Mouse (Mus musculus) liver, embryonic 14.5 days (tissue): Measurements from ENCODE around the gene Olfr874. TPM values are rescaled to one million over a fixed set of nuclear protein-coding genes. Genes with fewer than 3 reads are reported as not detected.

Source experiments
- ATAC-seq: fragments of 200-750 bp; cut with Nextera tagmentation; 2 replicates; pipeline ENCODE4 v1.8.0; 2017; ENCODE audit warnings: moderate number of reproducible peaks, mild to moderate bottlenecking, moderate library complexity; ENCODE audit not compliant: insufficient read depth
- DNase-seq, 3 experiments: peaks; one replicate each; pipeline ENCODE4 v3.0.0-alpha.2; 2012 to 2013; ENCODE audit warnings: low read depth in 3 of 3, low spot score in 3 of 3
- H3K27ac ChIP-seq: fragments of 300-500 bp; sonication (generic); 2 replicates; pipeline ENCODE4 v1.5.1; 2014; ENCODE audit warnings: moderate library complexity, mild to moderate bottlenecking, control low read depth, inconsistent platforms
- H3K27me3 ChIP-seq: fragments of 300-500 bp; sonication (generic); 2 replicates; pipeline ENCODE4 v1.6.1; 2014; ENCODE audit warnings: mild to moderate bottlenecking, low read length, moderate library complexity; ENCODE audit not compliant: control insufficient read depth, insufficient read depth
- H3K36me3 ChIP-seq: fragments of 300-500 bp; sonication (generic); replicated peaks from 2 replicates; pipeline ENCODE4 v1.6.1; 2014; ENCODE audit warnings: low read depth; ENCODE audit not compliant: control insufficient read depth, insufficient read depth
- H3K4me1 ChIP-seq, 2 experiments: fragments of 200-500 bp in 1 of 2; fragments of 300-500 bp in 1 of 2; sonication (generic) in 1 of 2; replicated peaks; 2 replicates each; pipeline ENCODE4 v1.6.1; 2012 to 2014; ENCODE audit warnings: antibody characterized with exemption in 1 of 2, inconsistent platforms in 1 of 2, low read length in 1 of 2; ENCODE audit not compliant: control insufficient read depth in 2 of 2, insufficient read depth in 2 of 2
- H3K4me2 ChIP-seq: fragments of 300-500 bp; sonication (generic); 2 replicates; pipeline ENCODE4 v1.6.1; 2014; ENCODE audit warnings: low read depth, mild to moderate bottlenecking, control low read depth, moderate library complexity
- H3K4me3 ChIP-seq, 2 experiments: fragments of 200-500 bp in 1 of 2; fragments of 300-500 bp in 1 of 2; sonication (generic) in 1 of 2; 2 replicates each; pipeline ENCODE4 v1.5.1; 2012 to 2014; ENCODE audit warnings: low read depth in 2 of 2, low read length in 2 of 2, mild to moderate bottlenecking in 2 of 2, control low read depth in 1 of 2, inconsistent platforms in 1 of 2, moderate library complexity in 1 of 2; ENCODE audit not compliant: insufficient read depth in 1 of 2
- H3K9ac ChIP-seq: fragments of 300-500 bp; sonication (generic); replicated peaks from 2 replicates; pipeline ENCODE4 v1.6.1; 2014; ENCODE audit warnings: mild to moderate bottlenecking, control low read depth, moderate library complexity
- H3K9me3 ChIP-seq: fragments of 300-500 bp; sonication (generic); 2 replicates; pipeline ENCODE4 v1.6.1; 2016; ENCODE audit warnings: low read length, mixed read lengths; ENCODE audit not compliant: control insufficient read depth
- CTCF ChIP-seq: IDR thresholded peaks from 2 replicates; pipeline ENCODE4 v1.5.1; 2016; ENCODE audit warnings: antibody characterized with exemption, low read depth, control low read depth
- EP300 ChIP-seq: IDR thresholded peaks from 2 replicates; pipeline ENCODE4 v1.6.1; 2016; ENCODE audit warnings: antibody characterized with exemption, low read depth
- WGBS: fragments of 180-500 bp; shearing (Covaris S2); extraction: QIAGEN DNeasy Blood & Tissue Kit; methylation state at CpG from one replicate; pipeline ENCODE4 v1.1.7; 2014; ENCODE audit not compliant: insufficient replicate concordance; 5-methylcytosine and 5-hydroxymethylcytosine counted together
- polyA plus RNA-seq, 2 experiments: library from polyadenylated mRNA; depleted of rRNA in 1 of 2; stranded (reverse) in 1 of 2; unstranded in 1 of 2; fragments of >200 nt; fragmentation: Nextera tagmentation in 1 of 2; extraction: Ambion mirVana in 1 of 2; gene quantifications; 2 replicates each; pipeline versions ENCODE4 v1.2.1 to v1.2.3; 2012 to 2014

Olfr874 gene
- polyA plus RNA-seq (2012; rRNA removed) (not detected in 2 replicates), polyA plus RNA-seq (2014; fragmentation: Nextera tagmentation; extraction: Ambion mirVana) (not detected in 2 replicates)

GRCm38 (mm10) chr9:37744806-37745205, at the start of gene Olfr874:
Gene Olfr874 (plus strand): TSS chr9:37745106.
- Histone ChIP-seq H3K36me3 (no peaks in the 10 kb centered on the region), H3K27ac (no peak within 1 kb of the TSS), H3K4me1 (no peaks in the 10 kb centered on the region), H3K4me3 (no peak within 1 kb of the TSS), H3K9ac (no peak within 1 kb of the TSS), H3K27me3 (no peaks in the 10 kb centered on the region), H3K9me3 (no peaks in the 10 kb centered on the region), H3K4me2 (no peak within 1 kb of the TSS)
- TF ChIP-seq EP300 (no peak), CTCF (no peak)
- no peak for ATAC-seq
- no peak for DNase-seq

- ATAC-seq, result no peak
- H3K27me3 ChIP-seq, result no peaks in the 10 kb centered on the region
- no peak within 1 kb of the TSS for H3K4me3 ChIP-seq
- no peaks in the 10 kb centered on the region for H3K9me3 ChIP-seq
- no peaks in the 10 kb centered on the region for H3K4me1 ChIP-seq
- no peak within 1 kb of the TSS for H3K9ac ChIP-seq
- no peaks in the 10 kb centered on the region for H3K36me3 ChIP-seq
- no peak for DNase-seq
- no peak within 1 kb of the TSS for H3K27ac ChIP-seq
- H3K4me2 ChIP-seq, result no peak within 1 kb of the TSS
- WGBS, result 74% methylated on average over 1 of the region's 1 CpGs
- TF ChIP-seq CTCF, result no peak
- TF ChIP-seq EP300, result no peak
Measured at GRCm38 (mm10) chr9:37716150-37716549, 28.8 kb upstream of the Olfr874 start, which contains the start of gene Olfr160. Gene Olfr160 (minus strand): TSS chr9:37716250.

GRCm38 (mm10) chr9:37734310-37734709, 10.6 kb upstream of the Olfr874 start:
- ATAC-seq (no peak), DNase-seq (no peak)
- no peaks in the 10 kb centered on the region for H3K36me3 ChIP-seq
- H3K9me3 ChIP-seq, result no peaks in the 10 kb centered on the region
- no peak overlapping the region for H3K9ac ChIP-seq
- no peak overlapping the region for H3K4me2 ChIP-seq
- no peaks in the 10 kb centered on the region for H3K4me1 ChIP-seq
- 84% methylated on average over 1 of the region's 1 CpGs for WGBS
- TF ChIP-seq CTCF (no peak), EP300 (no peak)
- no peak overlapping the region for H3K4me3 ChIP-seq
- no peak overlapping the region for H3K27ac ChIP-seq
- no peaks in the 10 kb centered on the region for H3K27me3 ChIP-seq

- Histone ChIP-seq H3K27me3 (no peaks in the 10 kb centered on the region), H3K4me2 (no peak overlapping the region), H3K4me3 (no peak overlapping the region), H3K27ac (no peak overlapping the region), H3K4me1 (no peaks in the 10 kb centered on the region), H3K36me3 (no peaks in the 10 kb centered on the region), H3K9ac (no peak overlapping the region), H3K9me3 (no peaks in the 10 kb centered on the region)
- 37% methylated on average over 7 of the region's 7 CpGs for WGBS
- TF ChIP-seq CTCF, result no peak
- TF ChIP-seq EP300, result no peak
- no peak for ATAC-seq
- DNase-seq, result no peak
Measured at GRCm38 (mm10) chr9:37750319-37751075, 5.6 kb downstream of the Olfr874 start.

- DNase-seq, result no peak
- H3K4me3 ChIP-seq, result no peak overlapping the region
- WGBS, result 50% methylated on average over 2 of the region's 2 CpGs
- no peaks in the 10 kb centered on the region for H3K4me1 ChIP-seq
- no peaks in the 10 kb centered on the region for H3K9me3 ChIP-seq
- TF ChIP-seq EP300 (no peak), CTCF (no peak)
- no peak overlapping the region for H3K27ac ChIP-seq
- no peaks in the 10 kb centered on the region for H3K27me3 ChIP-seq
- H3K36me3 ChIP-seq, result no peaks in the 10 kb centered on the region
- no peak for ATAC-seq
- H3K4me2 ChIP-seq, result no peak overlapping the region
- H3K9ac ChIP-seq, result no peak overlapping the region
Measured at GRCm38 (mm10) chr9:37751467-37751866, 6.6 kb downstream of the Olfr874 start.
